Mouse (Mus musculus): ENCODE data around the gene Pcdh15.

DNA sequence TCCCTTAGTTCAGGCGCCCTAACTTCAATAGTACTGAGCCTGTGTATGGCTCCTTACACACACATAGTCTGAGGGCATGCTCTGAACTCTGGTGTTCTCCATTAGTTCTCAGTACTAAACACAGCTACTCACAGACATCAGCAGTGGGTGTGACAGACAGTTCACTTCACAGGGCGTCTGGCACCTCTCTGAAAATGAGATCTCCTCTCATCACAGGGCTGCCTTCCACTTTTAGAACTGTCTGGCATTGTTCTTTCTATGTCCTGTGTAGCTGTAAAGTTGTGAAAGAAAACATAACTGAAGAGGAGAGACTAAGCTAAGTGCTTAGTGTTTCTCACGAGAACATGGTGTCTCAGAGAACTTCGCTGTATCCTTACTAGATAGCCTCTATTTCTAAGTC, 816.0 kb downstream of the Pcdh15 start:
- no peak for TF ChIP-seq CTCF (IDR thresholded peaks at IDR 0.05; ENCODE audit: low read depth)
- no peak for TF ChIP-seq EP300 (IDR thresholded peaks at IDR 0.05; ENCODE audit: low read depth)
